Comparison of ENCODE assay signal across 14 mouse cellular contexts in the genomic region with DNA sequence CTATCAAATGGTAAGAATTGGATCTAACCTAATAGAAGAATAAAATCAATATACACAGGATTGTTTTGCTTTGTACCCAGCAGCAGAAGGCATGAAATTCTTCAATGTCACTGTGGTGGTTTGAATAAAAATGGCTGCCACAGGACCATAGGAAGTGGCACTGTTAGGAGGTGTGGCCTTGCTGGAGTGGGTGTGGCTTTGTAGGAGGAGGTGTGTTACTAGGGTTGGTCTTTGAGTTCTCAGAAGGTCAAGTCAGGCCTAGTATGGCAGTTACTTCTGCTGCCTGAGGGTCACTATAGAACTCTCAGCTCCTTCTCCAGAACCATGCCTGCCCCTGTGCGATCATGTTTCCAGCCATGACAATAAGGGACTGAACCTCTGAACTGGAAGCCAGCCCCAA.
"Had no signal": no experiment of that assay in that cellular context is flagged by ENCODE, and none has a peak within 500 bp of the region (broad histone marks: within the 10 kb centered on the region; RNA-seq: fewer than 3 reads in every experiment).

No protein-coding gene starts in this region.

- H3K9ac ChIP-seq: liver, embryonic 14.5 days; midbrain, embryonic 13.5 days; neural tube, embryonic 15.5 days had no signal

- H3K4me3 ChIP-seq: layer of hippocampus, adult 2 months; left cerebral cortex, adult 2 months; limb, embryonic 10.5 days; midbrain, embryonic 13.5 days; neural tube, embryonic 15.5 days had no signal

- H3K4me1 ChIP-seq: limb, embryonic 10.5 days; midbrain, embryonic 13.5 days; neural tube, embryonic 15.5 days had no signal

- ATAC-seq: lung, postnatal 0 days; midbrain, embryonic 13.5 days had no signal

- H3K27me3 ChIP-seq: midbrain, embryonic 13.5 days; neural tube, embryonic 15.5 days had no signal

- H3K9me3 ChIP-seq: limb, embryonic 10.5 days; midbrain, embryonic 13.5 days; neural tube, embryonic 15.5 days had no signal

- DNase-seq: kidney, adult 8-10 months; kidney, postnatal 25 days; lung, adult 2 months; lung, postnatal 36 days; right cerebral cortex, adult 18-20 months; right cerebral cortex, postnatal 25 days; thymus, postnatal 14 days had no signal

- H3K4me2 ChIP-seq: midbrain, embryonic 13.5 days; neural tube, embryonic 15.5 days had no signal

- H3K27ac ChIP-seq: layer of hippocampus, adult 2 months; left cerebral cortex, adult 2 months; limb, embryonic 10.5 days; liver, embryonic 14.5 days; midbrain, embryonic 13.5 days; neural tube, embryonic 15.5 days had no signal
